Mouse (Mus musculus): ENCODE measurements around the gene Acss1.

DNA sequence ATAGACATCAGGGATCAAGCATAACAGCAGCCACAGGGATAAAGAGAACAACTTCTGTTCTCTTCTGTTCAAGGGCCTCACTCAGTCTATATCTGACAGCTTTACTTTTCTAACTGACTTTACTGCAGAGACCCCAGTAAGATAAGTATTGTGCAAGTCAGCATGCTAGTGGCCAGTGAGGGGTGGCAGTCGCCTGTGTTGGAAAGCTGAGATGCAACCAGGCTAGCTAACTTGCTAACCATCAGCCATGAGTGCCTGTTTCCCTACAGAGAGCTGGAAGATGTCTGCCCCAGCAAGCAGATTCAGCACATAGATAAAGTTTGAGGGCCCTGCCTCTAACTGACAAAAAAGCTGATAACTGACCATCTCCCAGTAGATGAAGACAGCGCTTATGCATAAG is 97.5 kb downstream of the Acss1 start:
- TF ChIP-seq CTCF (IDR thresholded peaks at IDR 0.05; ENCODE audit: borderline replicate concordance, extremely low read depth, insufficient read depth, insufficient read length) (no peak), POLR2A (IDR thresholded peaks at IDR 0.05; ENCODE audit: borderline replicate concordance, extremely low read depth, insufficient read depth, insufficient read length, poor library complexity, severe bottlenecking) (no peak)
